Mouse (Mus musculus) E14TG2a.4 (cell line): ENCODE results near the gene Surf4.
"Not testable (repeated sequence)": the region's sequence is repeated elsewhere in the genome, so short reads cannot be mapped to it uniquely, and the experiment has no call there.

Experiments
- CTCF ChIP-seq: conservative IDR thresholded peaks from 2 replicates; pipeline ENCODE4 v1.5.1; 2014; ENCODE audit warnings: low read length
- NANOG ChIP-seq: IDR thresholded peaks from 2 replicates; pipeline ENCODE4 v1.6.1; 2014; ENCODE audit warnings: borderline replicate concordance, low read length, mixed read lengths
- POU5F1 ChIP-seq: IDR thresholded peaks from 2 replicates; pipeline ENCODE4 v1.6.1; 2014; ENCODE audit warnings: low read length, borderline replicate concordance

- not testable (repeated sequence) for TF ChIP-seq CTCF, POU5F1
- TF ChIP-seq NANOG: peak; percentile 17; the same call in 1 of the 2 replicates
Observed at GRCm38 (mm10) chr2:26886170-26886569, 47.6 kb downstream of the Surf4 start.
